Mouse (Mus musculus): ENCODE data around the gene Sp140. TPM values are rescaled to one million over a fixed set of nuclear protein-coding genes. Genes with fewer than 3 reads are reported as not detected.
"Not testable (repeated sequence)": the region's sequence is repeated elsewhere in the genome, so short reads cannot be mapped to it uniquely, and the experiment has no call there.

Gene Sp140
- total and polyA plus RNA-seq, 3 experiments = 0.93 to 6.0 (median 2.2) TPM

DNA sequence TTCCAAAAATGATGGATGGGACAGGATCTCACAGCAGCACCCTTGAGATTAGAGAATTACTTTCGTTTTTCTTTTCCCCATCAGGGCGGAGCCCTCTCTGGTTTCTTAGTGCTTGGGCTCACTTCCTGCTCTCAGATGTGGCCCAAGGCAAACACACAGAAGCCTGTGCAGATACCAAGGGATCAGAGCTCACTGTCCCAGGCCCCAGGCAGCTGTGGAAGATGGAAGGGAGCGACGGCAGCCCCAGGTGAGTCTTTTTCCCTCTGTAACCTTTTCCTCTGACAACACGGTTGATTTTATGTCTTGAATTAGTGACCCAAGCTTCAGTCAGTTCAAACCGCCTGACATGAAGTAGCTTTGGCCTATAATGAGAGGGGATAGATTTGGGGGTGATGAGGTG is 49.7 kb downstream of the Sp140 start, which contains the start of gene Sp100:
Gene Sp100 (plus strand): TSS at position 108 of the 400 bp plus-strand sequence.
- DNase-seq = peak; percentile 20

GRCm38 (mm10) chr1:85650524-85650923 is 50.3 kb downstream of the Sp140 start:
- DNase-seq = peak; percentile 12

GRCm38 (mm10) chr1:85651770-85652275 is 51.6 kb downstream of the Sp140 start:
- peak; percentile 14 for DNase-seq

DNA sequence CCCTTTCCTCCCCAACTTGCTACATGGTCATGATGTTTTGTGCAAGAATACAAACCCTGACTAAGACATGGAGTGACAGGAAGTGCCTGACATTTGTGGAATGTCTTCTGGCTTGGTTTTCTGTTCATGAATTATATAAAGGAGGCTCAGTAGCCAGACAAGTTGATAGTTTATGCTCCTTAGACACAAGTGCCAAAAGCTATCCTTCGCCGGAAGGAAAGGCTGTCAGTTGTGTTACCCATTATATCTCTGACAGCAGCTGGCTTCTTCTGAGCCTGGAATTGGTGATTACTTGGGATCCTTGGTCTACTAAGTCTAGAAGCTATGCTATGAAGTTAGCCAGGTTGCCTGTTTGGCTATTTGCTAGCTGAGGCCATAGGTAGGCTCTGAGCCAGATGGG is 57.0 kb downstream of the Sp140 start:
- not testable (repeated sequence) for DNase-seq

DNA sequence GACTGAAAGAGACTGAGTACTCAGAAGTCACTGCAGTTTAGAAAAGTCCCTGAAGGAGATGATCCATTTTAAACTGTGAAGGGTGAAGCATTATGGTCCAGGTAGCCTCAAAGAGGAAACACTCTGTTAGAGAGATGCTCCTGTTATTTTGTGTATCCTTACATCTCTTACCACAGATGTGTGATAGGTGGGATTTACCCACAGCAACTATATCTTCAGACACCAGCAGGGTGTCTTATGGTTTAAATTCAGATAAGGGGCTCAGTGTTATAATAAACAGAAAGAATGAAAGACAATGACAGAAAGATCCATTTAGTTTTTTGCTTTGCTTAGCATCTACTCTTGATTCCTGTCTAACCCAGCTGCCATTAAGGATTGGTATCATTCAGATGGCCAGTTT is 64.1 kb downstream of the Sp140 start:
- DNase-seq = no peak

- peak; percentile 26 for DNase-seq
These were observed 80.0 kb downstream of the Sp140 start for GRCm38 (mm10) chr1:85680226-85680625.

DNA sequence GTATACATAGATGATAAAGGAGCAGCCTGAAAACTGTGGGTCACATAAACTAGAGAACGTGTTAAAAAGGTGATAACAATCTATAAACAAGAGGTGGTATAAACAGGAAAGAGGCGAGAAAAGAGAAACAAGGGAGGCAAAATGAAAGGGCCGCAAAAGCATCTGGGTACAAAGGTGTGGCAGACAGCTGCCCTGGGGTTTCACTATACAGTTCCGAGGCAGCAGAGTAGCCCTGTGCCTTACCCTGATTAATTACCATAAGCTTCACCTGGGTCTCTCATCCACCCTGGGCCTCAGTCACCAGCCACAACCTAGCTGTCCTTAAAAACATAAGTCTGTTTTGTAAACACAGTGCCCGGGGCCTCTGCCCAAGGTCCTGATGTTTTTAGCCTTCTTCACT is 86.5 kb downstream of the Sp140 start:
- DNase-seq = no peak

DNA sequence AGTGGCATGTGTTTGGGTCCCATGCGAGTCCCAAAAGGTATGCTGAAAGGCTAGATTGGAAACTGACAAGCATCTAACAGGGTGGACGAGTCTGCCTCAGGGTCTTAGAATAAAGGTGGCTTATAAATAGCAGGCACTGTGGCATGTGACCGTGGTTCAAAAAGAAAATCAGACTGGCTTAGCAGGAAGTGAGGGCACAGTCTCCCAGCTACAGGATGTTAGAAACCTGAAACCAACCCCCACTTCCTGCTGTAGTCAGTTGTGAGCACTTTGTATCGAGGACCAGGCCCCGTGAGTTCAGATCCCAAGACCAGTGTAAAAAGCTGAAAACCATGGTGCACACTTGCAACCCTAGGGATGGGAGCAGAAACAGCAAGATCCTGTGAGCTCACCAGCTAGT is 87.2 kb downstream of the Sp140 start:
- no peak for DNase-seq

- DNase-seq = no peak
These were observed 90.4 kb downstream of the Sp140 start for GRCm38 (mm10) chr1:85690544-85690943.

- peak; percentile 76 for DNase-seq
These were observed 92.1 kb downstream of the Sp140 start for GRCm38 (mm10) chr1:85692281-85692680.

- no peak for DNase-seq
These were observed 93.1 kb downstream of the Sp140 start for GRCm38 (mm10) chr1:85693280-85693679.

Other genes starting within 250 kb of the Sp140 start
- gene G530012D18Rik, start 24.7 kb upstream of the Sp140 start, total RNA-seq (2021) = not detected
- not detected in 2 replicates for gene G530012D18Rik, start 24.7 kb upstream of the Sp140 start, polyA plus RNA-seq (2012; rRNA removed)
- gene Sp110, start 1.6 kb upstream of the Sp140 start, total RNA-seq (2021) = 1 to 10 TPM; 3.3 to 4.9 TPM
- gene Sp110, start 1.6 kb upstream of the Sp140 start, polyA plus RNA-seq (2012; rRNA removed) = 3.1 and 3.5 TPM in 2 replicates
- 10 to 100 TPM; 19.1 to 21.0 TPM for gene Sp100, start 49.6 kb downstream of the Sp140 start, total RNA-seq (2021)
- gene Sp100, start 49.6 kb downstream of the Sp140 start, polyA plus RNA-seq (2012; rRNA removed) = 2.7 and 2.9 TPM in 2 replicates
- gene A630001G21Rik, start 178.3 kb downstream of the Sp140 start, total RNA-seq (2021) = under 1 TPM; 0.86 to 0.97 TPM
- gene A630001G21Rik, start 178.3 kb downstream of the Sp140 start, polyA plus RNA-seq (2012; rRNA removed) = 0.83 and 2.3 TPM in 2 replicates
- gene Cab39, start 193.1 kb downstream of the Sp140 start, total RNA-seq (2021) = 100 to 1,000 TPM; 124 TPM
- 48.0 and 48.6 TPM in 2 replicates for gene Cab39, start 193.1 kb downstream of the Sp140 start, polyA plus RNA-seq (2012; rRNA removed)